Mouse (Mus musculus) hindbrain, embryonic 15.5 days (tissue): Measurements from ENCODE around the gene Vat1. TPM values are rescaled to one million over a fixed set of nuclear protein-coding genes. Genes with fewer than 3 reads are reported as not detected.

Experiments used
- ATAC-seq: fragments of 200-750 bp; cut with Nextera tagmentation; 2 replicates; pipeline ENCODE4 v1.8.0; 2017; ENCODE audit warnings: low read depth, moderate number of reproducible peaks, moderate TSS enrichment; ENCODE audit not compliant: low FRiP score
- H3K27ac ChIP-seq: fragments of 300-500 bp; sonication (generic); replicated peaks from 2 replicates; pipeline ENCODE4 v1.5.1; 2015; ENCODE audit warnings: mild to moderate bottlenecking, inconsistent platforms
- H3K27me3 ChIP-seq: fragments of 300-500 bp; sonication (generic); 2 replicates; pipeline ENCODE4 v1.6.1; 2015; ENCODE audit warnings: control low read depth, inconsistent platforms
- H3K36me3 ChIP-seq: fragments of 300-500 bp; sonication (generic); 2 replicates; pipeline ENCODE4 v1.6.1; 2015; ENCODE audit warnings: control low read depth, inconsistent platforms
- H3K4me1 ChIP-seq: fragments of 300-500 bp; sonication (generic); replicated peaks from 2 replicates; pipeline ENCODE4 v1.6.1; 2015; ENCODE audit warnings: control low read depth, inconsistent platforms
- H3K4me2 ChIP-seq: fragments of 300-500 bp; sonication (generic); 2 replicates; pipeline ENCODE4 v1.6.1; 2015; ENCODE audit warnings: moderate library complexity, mild to moderate bottlenecking, inconsistent platforms
- H3K4me3 ChIP-seq: fragments of 300-500 bp; sonication (generic); 2 replicates; pipeline ENCODE4 v1.5.1; 2015; ENCODE audit warnings: mild to moderate bottlenecking, inconsistent platforms
- H3K9ac ChIP-seq: fragments of 300-500 bp; sonication (generic); 2 replicates; pipeline ENCODE4 v1.6.1; 2015; ENCODE audit warnings: inconsistent platforms
- H3K9me3 ChIP-seq: fragments of 300-500 bp; sonication (generic); 2 replicates; pipeline ENCODE4 v1.6.1; 2016; ENCODE audit warnings: control low read depth, inconsistent platforms
- WGBS: fragments of 180-500 bp; shearing (Covaris S2); methylation state at CpG from one replicate; pipeline ENCODE4 v1.1.7; 2015; 5-methylcytosine and 5-hydroxymethylcytosine counted together
- polyA plus RNA-seq: library from polyadenylated mRNA; unstranded; fragments of >200 nt; fragmentation: Nextera tagmentation; extraction: Ambion mirVana; gene quantifications from 2 replicates; pipeline ENCODE4 v1.2.1, GENCODE M21; 2015

Vat1 gene
- polyA plus RNA-seq, 1 experiment from 2014 or later, result 135 TPM

- peak within 1 kb of the TSS; percentile 96 for H3K27ac ChIP-seq
- peak within 1 kb of the TSS; percentile 71 for H3K4me2 ChIP-seq
- peaks cover 56% of the 10 kb centered on the region for H3K4me1 ChIP-seq
- peaks cover 30% of the 10 kb centered on the region for H3K36me3 ChIP-seq
- 10% methylated on average over 12 of the region's 12 CpGs for WGBS
- H3K9ac ChIP-seq, result peak within 1 kb of the TSS; percentile 96
- H3K27me3 ChIP-seq, result no peaks in the 10 kb centered on the region
- H3K9me3 ChIP-seq, result no peaks in the 10 kb centered on the region
- ATAC-seq, result peak; percentile 1; the same call in 1 of the 2 replicates
- peak within 1 kb of the TSS; percentile 95 for H3K4me3 ChIP-seq
Measured at GRCm38 (mm10) chr11:101464211-101465100, 1.6 kb downstream of the Vat1 start, which contains the start of gene Rnd2. Rnd2 (plus strand) TSS chr11:101464999.

- H3K4me1 ChIP-seq, result peaks cover 47% of the 10 kb centered on the region
- no peaks in the 10 kb centered on the region for H3K27me3 ChIP-seq
- no peak overlapping the region; the same call in 1 of the 2 replicates for H3K27ac ChIP-seq
- WGBS, result 24% methylated on average over 13 of the region's 13 CpGs
- H3K9me3 ChIP-seq, result no peaks in the 10 kb centered on the region
- peak overlapping the region; percentile 71 for H3K4me2 ChIP-seq
- H3K4me3 ChIP-seq, result peak overlapping the region; percentile 95; the same call in 1 of the 2 replicates
- peaks cover 45% of the 10 kb centered on the region for H3K36me3 ChIP-seq
- H3K9ac ChIP-seq, result no peak overlapping the region
- ATAC-seq, result peak; percentile 37; the same call in 1 of the 2 replicates
Measured at GRCm38 (mm10) chr11:101462583-101463440, 3.2 kb downstream of the Vat1 start.

DNA sequence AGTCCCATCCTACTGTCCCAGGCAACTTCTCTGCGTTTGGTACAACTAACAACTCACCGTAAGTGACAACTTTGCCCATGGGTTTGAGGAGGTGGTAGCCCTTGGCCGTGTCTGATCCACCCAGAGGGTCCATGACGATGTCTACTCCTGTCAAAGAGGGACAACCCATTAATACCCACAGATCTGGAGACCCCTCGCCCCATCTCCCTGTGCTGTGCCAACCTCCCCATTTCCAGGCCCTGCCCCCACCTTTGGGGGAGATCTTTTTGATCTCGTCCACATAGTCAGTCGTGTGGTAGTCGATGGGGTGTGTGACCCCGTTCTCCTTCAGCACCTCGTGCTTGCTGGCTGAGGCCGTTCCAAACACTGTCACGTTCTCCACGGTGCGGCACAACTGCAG lies 3.9 kb downstream of the Vat1 start:
- ATAC-seq, result no peak
- H3K9me3 ChIP-seq, result no peaks in the 10 kb centered on the region
- peaks cover 51% of the 10 kb centered on the region for H3K36me3 ChIP-seq
- H3K4me2 ChIP-seq, result peak overlapping the region; percentile 71
- no peak overlapping the region for H3K4me3 ChIP-seq
- no peak overlapping the region; the same call in 1 of the 2 replicates for H3K27ac ChIP-seq
- peaks cover 41% of the 10 kb centered on the region for H3K4me1 ChIP-seq
- H3K27me3 ChIP-seq, result no peaks in the 10 kb centered on the region
- no peak overlapping the region for H3K9ac ChIP-seq
- 56% methylated on average over 14 of the region's 14 CpGs for WGBS

- Histone ChIP-seq H3K27me3 (no peaks in the 10 kb centered on the region), H3K27ac (no peak overlapping the region), H3K4me3 (no peak overlapping the region), H3K9me3 (no peaks in the 10 kb centered on the region), H3K36me3 (peaks cover 58% of the 10 kb centered on the region), H3K4me2 (no peak overlapping the region), H3K4me1 (peaks cover 31% of the 10 kb centered on the region), H3K9ac (no peak overlapping the region)
- 92% methylated on average over 15 of the region's 15 CpGs for WGBS
- ATAC-seq, result no peak
Measured at GRCm38 (mm10) chr11:101460321-101460720, 5.7 kb downstream of the Vat1 start.

DNA sequence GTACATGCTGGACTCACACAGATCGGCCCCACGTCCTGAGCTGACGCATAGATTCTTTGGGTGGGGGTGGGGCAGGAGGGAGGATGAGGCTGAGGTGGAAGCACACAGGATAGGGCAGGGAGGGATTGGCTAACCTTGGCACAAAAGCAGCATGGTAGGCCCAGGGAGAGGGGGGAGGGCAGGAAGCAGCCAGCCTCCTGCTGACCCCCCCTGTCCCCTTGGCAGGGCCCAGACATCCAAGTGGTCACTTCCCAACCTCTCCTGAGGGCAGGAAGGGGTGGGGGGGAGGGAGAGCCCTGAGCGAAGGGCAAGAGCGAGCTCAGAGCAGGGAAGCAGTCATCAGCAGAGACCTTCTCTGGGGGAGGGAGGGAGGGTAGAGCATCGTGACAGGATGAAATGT lies 6.3 kb downstream of the Vat1 start:
- Histone ChIP-seq H3K27ac (no peak overlapping the region), H3K36me3 (peaks cover 58% of the 10 kb centered on the region), H3K4me3 (no peak overlapping the region), H3K4me2 (no peak overlapping the region), H3K9me3 (no peaks in the 10 kb centered on the region), H3K27me3 (no peaks in the 10 kb centered on the region), H3K9ac (no peak overlapping the region), H3K4me1 (peaks cover 28% of the 10 kb centered on the region)
- ATAC-seq, result no peak
- 44% methylated on average over 4 of the region's 6 CpGs for WGBS

DNA sequence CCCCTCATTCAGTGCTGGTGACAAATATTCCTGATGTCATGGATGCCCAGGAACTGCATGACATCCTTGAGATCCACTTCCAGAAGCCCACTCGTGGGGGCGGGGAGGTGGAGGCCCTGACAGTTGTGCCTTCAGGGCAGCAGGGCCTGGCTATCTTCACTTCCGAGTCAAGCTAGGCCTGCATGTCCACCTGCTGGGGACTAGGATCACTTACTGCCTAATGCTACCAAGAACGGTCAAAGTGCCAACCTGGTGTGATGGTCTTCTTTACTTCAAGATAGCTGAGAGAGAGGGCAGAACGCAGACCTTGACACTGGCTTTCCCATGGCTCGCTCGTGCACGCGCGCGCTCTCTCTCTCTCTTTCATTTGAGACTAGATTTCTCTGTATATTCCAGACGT lies 7.8 kb downstream of the Vat1 start:
- Histone ChIP-seq H3K4me3 (no peak overlapping the region), H3K9me3 (no peaks in the 10 kb centered on the region), H3K4me1 (peaks cover 13% of the 10 kb centered on the region), H3K27me3 (no peaks in the 10 kb centered on the region), H3K36me3 (peaks cover 58% of the 10 kb centered on the region), H3K4me2 (no peak overlapping the region), H3K9ac (no peak overlapping the region), H3K27ac (no peak overlapping the region)
- WGBS, result 87% methylated on average over 12 of the region's 12 CpGs
- no peak for ATAC-seq

GRCm38 (mm10) chr11:101457631-101458030 lies 8.4 kb downstream of the Vat1 start:
- Histone ChIP-seq H3K27me3 (no peaks in the 10 kb centered on the region), H3K36me3 (peaks cover 58% of the 10 kb centered on the region)
- ATAC-seq, result no peak

GRCm38 (mm10) chr11:101455627-101456026 lies 10.4 kb downstream of the Vat1 start:
- Histone ChIP-seq H3K27ac (no peak overlapping the region), H3K36me3 (peaks cover 40% of the 10 kb centered on the region), H3K4me3 (no peak overlapping the region), H3K4me1 (no peaks in the 10 kb centered on the region; the same call in 1 of the 2 replicates), H3K27me3 (no peaks in the 10 kb centered on the region), H3K4me2 (no peak overlapping the region), H3K9ac (no peak overlapping the region), H3K9me3 (no peaks in the 10 kb centered on the region)
- no peak for ATAC-seq
- 94% methylated on average over 7 of the region's 7 CpGs for whole genome bisulfite sequencing

More at GRCm38 (mm10) chr11:101457631-101458030, 8.4 kb downstream of the Vat1 start:
- Histone ChIP-seq H3K27ac (no peak overlapping the region), H3K4me2 (no peak overlapping the region), H3K4me1 (peaks cover 7% of the 10 kb centered on the region), H3K4me3 (no peak overlapping the region), H3K9ac (no peak overlapping the region), H3K9me3 (no peaks in the 10 kb centered on the region)
- WGBS, result 95% methylated on average over 9 of the region's 9 CpGs

DNA sequence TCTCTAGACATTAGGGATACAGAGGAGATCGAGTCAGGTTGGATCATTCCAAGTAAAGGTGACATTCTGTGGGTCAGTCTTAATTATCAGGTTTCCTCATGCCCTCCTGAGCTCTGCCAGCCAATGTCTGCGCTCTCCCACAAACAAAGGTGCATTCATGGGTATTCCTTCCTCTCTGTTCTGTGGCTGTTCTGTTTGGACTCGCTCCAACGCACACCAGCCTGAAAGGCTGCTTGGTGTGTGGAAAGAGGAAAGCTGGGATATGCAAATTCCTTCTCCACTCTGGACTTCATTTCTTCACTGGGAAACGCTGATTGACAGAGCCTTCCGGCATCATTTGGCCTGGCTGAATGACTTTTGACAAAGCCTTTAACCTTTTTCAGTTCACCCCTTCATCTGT lies 11.3 kb downstream of the Vat1 start:
- 0 out of 2 replicates have a peak, but pooled peaks have one; percentile 55 for ATAC-seq
- WGBS, result 39% methylated on average over 6 of the region's 6 CpGs
- Histone ChIP-seq H3K9ac (no peak overlapping the region), H3K9me3 (no peaks in the 10 kb centered on the region), H3K36me3 (peaks cover 31% of the 10 kb centered on the region), H3K27ac (peak overlapping the region; percentile 30; the same call in 1 of the 2 replicates), H3K4me2 (no peak overlapping the region), H3K4me3 (no peak overlapping the region), H3K27me3 (no peaks in the 10 kb centered on the region), H3K4me1 (no peaks in the 10 kb centered on the region; the same call in 1 of the 2 replicates)

DNA sequence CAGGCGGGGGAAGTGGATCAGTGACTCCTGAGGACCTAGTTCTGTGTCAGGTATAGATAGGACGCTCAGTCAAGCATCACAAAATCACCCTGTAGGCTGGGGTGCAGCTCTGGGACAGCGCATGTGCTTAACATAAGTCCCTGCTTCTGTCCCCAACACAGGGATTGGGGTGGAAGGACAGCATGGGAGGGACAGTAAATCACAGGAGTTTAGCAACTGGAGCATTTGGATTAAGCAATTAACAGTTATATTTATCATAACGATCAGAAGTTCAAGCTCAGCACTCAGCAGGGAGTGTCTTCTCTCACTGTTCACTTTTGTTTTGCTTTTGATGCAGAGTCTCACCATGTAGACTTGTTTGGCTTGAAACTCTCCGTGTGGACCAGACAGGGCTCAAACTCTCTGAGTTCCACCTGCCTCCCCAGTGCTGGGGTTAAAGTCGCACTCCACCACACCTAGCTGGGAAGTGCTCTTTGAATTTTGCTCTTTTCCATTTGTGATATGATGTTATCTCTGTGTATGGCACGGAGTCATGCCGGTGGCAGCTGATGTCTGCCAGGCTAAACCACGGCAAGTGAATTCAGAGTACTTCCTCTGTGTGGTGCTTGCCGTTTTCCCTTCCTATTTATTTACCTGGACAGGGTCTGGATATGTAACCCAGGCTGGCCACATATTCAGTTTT lies 13.8 kb downstream of the Vat1 start:
- Histone ChIP-seq H3K4me1 (no peaks in the 10 kb centered on the region; the same call in 1 of the 2 replicates), H3K9ac (no peak overlapping the region), H3K27ac (no peak overlapping the region), H3K36me3 (peaks cover 8% of the 10 kb centered on the region; the same call in 1 of the 2 replicates), H3K27me3 (no peaks in the 10 kb centered on the region), H3K9me3 (no peaks in the 10 kb centered on the region), H3K4me2 (no peak overlapping the region), H3K4me3 (no peak overlapping the region)
- ATAC-seq, result no peak
- WGBS, result 77% methylated on average over 10 of the region's 10 CpGs

DNA sequence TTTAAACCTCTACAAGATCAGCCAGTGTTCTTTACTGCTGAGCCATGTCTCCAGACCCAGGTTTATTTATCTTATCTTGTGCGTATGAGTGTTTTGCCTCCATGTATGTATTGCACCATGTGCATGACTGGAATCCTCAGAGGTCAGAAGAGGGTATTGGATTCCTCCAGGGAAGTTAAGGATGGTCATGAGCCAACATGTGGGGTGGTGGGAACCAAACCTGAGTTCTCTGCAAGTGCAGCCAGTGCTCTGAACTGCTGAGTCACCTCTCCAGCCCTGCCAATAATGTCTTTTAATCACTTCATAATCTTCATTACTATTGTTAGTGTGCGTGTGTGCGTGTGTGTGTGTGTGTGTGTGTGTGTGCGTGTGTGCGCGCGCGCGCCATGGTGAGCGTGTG lies 14.5 kb downstream of the Vat1 start:
- 93% methylated on average over 10 of the region's 10 CpGs for WGBS
- ATAC-seq, result no peak
- H3K27ac ChIP-seq, result no peak overlapping the region

More for the DNA sequence above, 14.5 kb downstream of the Vat1 start:
- H3K4me2 ChIP-seq, result no peak overlapping the region
- H3K27me3 ChIP-seq, result no peaks in the 10 kb centered on the region
- no peaks in the 10 kb centered on the region; the same call in 1 of the 2 replicates for H3K4me1 ChIP-seq
- no peaks in the 10 kb centered on the region for H3K9me3 ChIP-seq
- no peak overlapping the region for H3K4me3 ChIP-seq
- no peak overlapping the region for H3K9ac ChIP-seq
- H3K36me3 ChIP-seq, result 0 out of 2 replicates have a peak, but pooled peaks cover 1% of the 10 kb centered on the region
